Mouse (Mus musculus) lung, embryonic 16.5 days (tissue): Measurements from ENCODE around the gene Atxn1. TPM values are rescaled to one million over a fixed set of nuclear protein-coding genes. Genes with fewer than 3 reads are reported as not detected.

Source experiments
- ATAC-seq: fragments of 200-750 bp; cut with Nextera tagmentation; 2 replicates; pipeline ENCODE4 v1.8.0; 2017; ENCODE audit warnings: low read depth, mild to moderate bottlenecking, moderate library complexity
- H3K27ac ChIP-seq: fragments of 300-500 bp; sonication (generic); 2 replicates; pipeline ENCODE4 v1.5.1; 2014; ENCODE audit warnings: mild to moderate bottlenecking, control low read depth, low read length
- H3K27me3 ChIP-seq: fragments of 300-500 bp; sonication (generic); 2 replicates; pipeline ENCODE4 v1.6.1; 2014; ENCODE audit warnings: low read depth, low read length, mixed read lengths; ENCODE audit not compliant: control insufficient read depth, insufficient read depth
- H3K36me3 ChIP-seq: fragments of 300-500 bp; sonication (generic); 2 replicates; pipeline ENCODE4 v1.6.1; 2014; ENCODE audit warnings: low read length; ENCODE audit not compliant: control insufficient read depth, insufficient read depth
- H3K4me1 ChIP-seq: fragments of 300-500 bp; sonication (generic); replicated peaks from 2 replicates; pipeline ENCODE4 v1.6.1; 2014; ENCODE audit warnings: low read length, mixed read lengths; ENCODE audit not compliant: control insufficient read depth, insufficient read depth
- H3K4me2 ChIP-seq: fragments of 300-500 bp; sonication (generic); 2 replicates; pipeline ENCODE4 v1.6.1; 2014; ENCODE audit warnings: low read depth, low read length, control low read depth
- H3K4me3 ChIP-seq: fragments of 300-500 bp; sonication (generic); 2 replicates; pipeline ENCODE4 v1.5.1; 2014; ENCODE audit warnings: mild to moderate bottlenecking, low read length, control low read depth
- H3K9ac ChIP-seq: fragments of 300-500 bp; sonication (generic); 2 replicates; pipeline ENCODE4 v1.6.1; 2014; ENCODE audit warnings: low read length, control low read depth
- H3K9me3 ChIP-seq: fragments of 300-500 bp; sonication (generic); 2 replicates; pipeline ENCODE4 v1.6.1; 2016; ENCODE audit warnings: low read length; ENCODE audit not compliant: control insufficient read depth
- WGBS: fragments of 180-500 bp; shearing (Covaris S2); extraction: QIAGEN DNeasy Blood & Tissue Kit; methylation state at CpG from one replicate; pipeline ENCODE4 v1.1.7; 2014; 5-methylcytosine and 5-hydroxymethylcytosine counted together
- polyA plus RNA-seq: library from polyadenylated mRNA; unstranded; fragments of >200 nt; fragmentation: Nextera tagmentation; extraction: Ambion mirVana; gene quantifications from 2 replicates; pipeline ENCODE4 v1.2.1, GENCODE M21; 2015

Atxn1 gene
- polyA plus RNA-seq, 1 experiment from 2014 or later, result 8.3 TPM

DNA sequence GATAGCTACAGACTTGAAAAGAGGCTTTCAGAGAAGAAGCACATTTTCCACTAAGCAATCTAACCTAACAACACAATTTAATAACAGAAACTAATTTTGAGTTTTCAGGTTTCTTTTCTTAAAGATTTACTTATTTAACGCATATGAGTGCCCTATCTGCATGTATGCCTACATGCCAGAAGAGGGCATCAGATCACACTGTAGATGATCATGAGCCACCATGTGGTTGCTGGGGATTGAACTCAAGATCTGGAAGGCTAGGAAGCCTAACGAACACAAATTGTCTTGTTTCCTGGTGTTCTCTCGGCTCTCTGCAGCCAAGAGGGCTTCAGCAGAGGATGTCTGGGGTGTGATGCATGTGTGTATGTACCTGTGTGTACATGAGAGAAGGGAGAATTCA is 280.8 kb downstream of the Atxn1 start:
- ATAC-seq, result no peak

GRCm38 (mm10) chr13:45681196-45681595 is 283.6 kb downstream of the Atxn1 start:
- no peak overlapping the region for H3K4me3 ChIP-seq
- no peaks in the 10 kb centered on the region for H3K9me3 ChIP-seq
- no peak overlapping the region for H3K27ac ChIP-seq
- H3K4me2 ChIP-seq, result no peak overlapping the region
- peaks cover 23% of the 10 kb centered on the region for H3K4me1 ChIP-seq
- no peak overlapping the region for H3K9ac ChIP-seq
- H3K27me3 ChIP-seq, result no peaks in the 10 kb centered on the region
- no peak for ATAC-seq
- no peaks in the 10 kb centered on the region for H3K36me3 ChIP-seq
- WGBS, result 58% methylated on average over 5 of the region's 5 CpGs

More for the DNA sequence above, 280.8 kb downstream of the Atxn1 start:
- Histone ChIP-seq H3K4me3 (no peak overlapping the region), H3K4me2 (no peak overlapping the region), H3K9me3 (no peaks in the 10 kb centered on the region), H3K36me3 (no peaks in the 10 kb centered on the region), H3K4me1 (peaks cover 23% of the 10 kb centered on the region), H3K27ac (no peak overlapping the region), H3K27me3 (no peaks in the 10 kb centered on the region), H3K9ac (no peak overlapping the region)
- WGBS, result 65% methylated on average over 3 of the region's 3 CpGs

GRCm38 (mm10) chr13:45680651-45681050 is 284.2 kb downstream of the Atxn1 start:
- Histone ChIP-seq H3K4me2 (no peak overlapping the region), H3K4me3 (no peak overlapping the region), H3K36me3 (no peaks in the 10 kb centered on the region), H3K27me3 (no peaks in the 10 kb centered on the region), H3K9me3 (no peaks in the 10 kb centered on the region), H3K9ac (no peak overlapping the region), H3K4me1 (peaks cover 19% of the 10 kb centered on the region), H3K27ac (no peak overlapping the region)
- 62% methylated on average over 5 of the region's 5 CpGs for WGBS
- 0 out of 2 replicates have a peak, but pooled peaks have one; percentile 45 for ATAC-seq

GRCm38 (mm10) chr13:45679096-45679495 is 285.7 kb downstream of the Atxn1 start:
- no peak overlapping the region for H3K4me2 ChIP-seq
- no peaks in the 10 kb centered on the region for H3K27me3 ChIP-seq
- no peaks in the 10 kb centered on the region for H3K36me3 ChIP-seq
- WGBS, result 77% methylated on average over 1 of the region's 1 CpGs
- no peaks in the 10 kb centered on the region for H3K9me3 ChIP-seq
- H3K4me1 ChIP-seq, result peaks cover 7% of the 10 kb centered on the region
- H3K9ac ChIP-seq, result no peak overlapping the region
- ATAC-seq, result no peak
- no peak overlapping the region for H3K27ac ChIP-seq
- no peak overlapping the region for H3K4me3 ChIP-seq

- Histone ChIP-seq H3K27ac (no peak overlapping the region), H3K9ac (no peak overlapping the region), H3K36me3 (no peaks in the 10 kb centered on the region), H3K4me2 (no peak overlapping the region), H3K4me1 (no peaks in the 10 kb centered on the region), H3K9me3 (no peaks in the 10 kb centered on the region), H3K27me3 (no peaks in the 10 kb centered on the region), H3K4me3 (no peak overlapping the region)
- WGBS, result 58% methylated on average over 2 of the region's 2 CpGs
- no peak for ATAC-seq
Measured at GRCm38 (mm10) chr13:45672628-45673027, 292.2 kb downstream of the Atxn1 start.

DNA sequence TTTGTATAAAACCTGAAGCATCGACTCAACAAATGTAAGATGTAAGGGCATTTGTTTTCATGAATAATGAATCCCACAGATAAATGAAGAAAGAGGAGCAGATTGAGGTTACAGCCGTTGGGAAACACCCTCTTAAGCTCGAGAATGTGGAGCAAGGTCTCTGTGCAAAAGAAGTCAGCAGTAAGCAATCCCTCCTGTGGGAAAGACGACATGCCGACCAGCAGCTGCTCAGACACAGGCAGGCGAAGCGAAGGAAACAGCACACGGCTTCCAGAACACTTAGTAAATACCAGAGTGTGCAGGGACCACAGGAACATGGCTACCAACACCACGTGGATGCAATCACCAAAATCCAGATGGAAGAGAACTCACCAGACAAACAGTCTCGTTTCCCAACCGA is 294.8 kb downstream of the Atxn1 start:
- Histone ChIP-seq H3K27ac (no peak overlapping the region), H3K4me1 (no peaks in the 10 kb centered on the region), H3K4me2 (no peak overlapping the region), H3K9me3 (no peaks in the 10 kb centered on the region), H3K4me3 (no peak overlapping the region), H3K36me3 (no peaks in the 10 kb centered on the region), H3K9ac (no peak overlapping the region), H3K27me3 (no peaks in the 10 kb centered on the region)
- WGBS, result 70% methylated on average over 11 of the region's 11 CpGs
- no peak for ATAC-seq

DNA sequence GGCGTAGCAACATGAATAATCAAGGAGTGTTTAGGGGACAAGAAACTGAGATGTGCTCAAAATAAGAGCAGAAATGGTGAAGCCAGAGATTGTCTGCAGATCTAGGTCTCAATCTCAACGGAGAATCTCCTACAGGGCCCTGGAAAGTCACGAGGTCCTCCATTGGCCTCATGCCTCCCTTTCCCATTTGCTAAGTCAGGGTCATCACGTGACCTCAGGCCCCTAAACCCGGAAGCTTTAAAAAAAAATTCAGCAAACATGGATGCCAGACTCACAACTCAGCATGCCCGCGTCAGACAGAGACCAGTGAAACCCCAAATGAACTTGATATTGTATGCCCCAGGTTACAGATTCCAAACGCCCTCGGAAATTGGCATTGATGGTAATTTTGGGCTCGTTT is 302.0 kb downstream of the Atxn1 start:
- Histone ChIP-seq H3K27ac (no peak overlapping the region), H3K4me3 (no peak overlapping the region), H3K36me3 (no peaks in the 10 kb centered on the region), H3K27me3 (no peaks in the 10 kb centered on the region), H3K4me1 (peaks cover 4% of the 10 kb centered on the region; the same call in 1 of the 2 replicates), H3K9me3 (no peaks in the 10 kb centered on the region), H3K9ac (no peak overlapping the region), H3K4me2 (no peak overlapping the region)
- ATAC-seq, result no peak
- 87% methylated on average over 10 of the region's 10 CpGs for WGBS

DNA sequence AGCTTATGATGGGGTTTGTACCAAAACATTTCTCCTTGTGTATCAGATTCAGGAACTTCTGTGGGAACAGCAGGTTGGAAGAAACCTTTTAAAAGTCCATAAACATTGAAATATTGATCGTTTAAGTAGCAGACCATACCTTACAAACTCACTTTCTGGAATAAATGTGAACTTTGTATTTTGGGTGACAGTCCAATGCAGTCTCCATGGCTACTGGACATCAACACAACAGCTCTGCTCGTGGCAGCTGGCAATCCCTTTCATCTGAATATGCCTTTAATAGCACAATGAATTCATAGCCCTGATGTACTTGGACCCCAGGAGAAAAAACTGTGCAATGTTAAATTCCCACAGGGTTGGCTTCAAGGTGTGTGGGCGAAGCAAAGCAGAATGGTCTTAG is 302.6 kb downstream of the Atxn1 start:
- Histone ChIP-seq H3K27ac (no peak overlapping the region), H3K4me1 (peaks cover 4% of the 10 kb centered on the region; the same call in 1 of the 2 replicates), H3K27me3 (no peaks in the 10 kb centered on the region), H3K9ac (no peak overlapping the region), H3K4me3 (no peak overlapping the region), H3K9me3 (no peaks in the 10 kb centered on the region), H3K36me3 (no peaks in the 10 kb centered on the region), H3K4me2 (no peak overlapping the region)
- 73% methylated on average over 3 of the region's 3 CpGs for WGBS
- ATAC-seq, result no peak

GRCm38 (mm10) chr13:45661283-45662185 is 303.3 kb downstream of the Atxn1 start:
- 57% methylated on average over 12 of the region's 12 CpGs for WGBS
- Histone ChIP-seq H3K4me2 (no peak overlapping the region), H3K27me3 (no peaks in the 10 kb centered on the region), H3K9me3 (no peaks in the 10 kb centered on the region), H3K36me3 (no peaks in the 10 kb centered on the region), H3K9ac (no peak overlapping the region), H3K4me3 (no peak overlapping the region), H3K27ac (no peak overlapping the region), H3K4me1 (peaks cover 4% of the 10 kb centered on the region; the same call in 1 of the 2 replicates)
- ATAC-seq, result no peak
